Mouse (Mus musculus) heart, embryonic 16.5 days (tissue): ENCODE data around the gene BC029722. TPM values are rescaled to one million over a fixed set of nuclear protein-coding genes. Genes with fewer than 3 reads are reported as not detected.

Experiments
- ATAC-seq: fragments of 200-750 bp; cut with Nextera tagmentation; replicated peaks from 2 replicates; pipeline ENCODE4 v1.8.0; 2017; ENCODE audit warnings: moderate number of reproducible peaks; ENCODE audit not compliant: insufficient read depth, low FRiP score; ENCODE audit errors: extremely low read depth
- H3K27ac ChIP-seq: fragments of 300-500 bp; sonication (generic); 2 replicates; pipeline ENCODE4 v1.5.1; 2014; ENCODE audit warnings: mild to moderate bottlenecking, low read length, control low read depth, moderate library complexity
- H3K27me3 ChIP-seq: fragments of 300-500 bp; sonication (generic); 2 replicates; pipeline ENCODE4 v1.6.1; 2014; ENCODE audit warnings: low read length, mixed read lengths; ENCODE audit not compliant: control insufficient read depth, insufficient read depth
- H3K36me3 ChIP-seq: fragments of 300-500 bp; sonication (generic); 2 replicates; pipeline ENCODE4 v1.6.1; 2014; ENCODE audit not compliant: control insufficient read depth, insufficient read depth
- H3K4me1 ChIP-seq: fragments of 300-500 bp; sonication (generic); 2 replicates; pipeline ENCODE4 v1.6.1; 2014; ENCODE audit warnings: low read length, mixed read lengths; ENCODE audit not compliant: control insufficient read depth, insufficient read depth
- H3K4me2 ChIP-seq: fragments of 300-500 bp; sonication (generic); 2 replicates; pipeline ENCODE4 v1.6.1; 2014; ENCODE audit warnings: low read depth, mild to moderate bottlenecking, control low read depth, low read length
- H3K4me3 ChIP-seq: fragments of 300-500 bp; sonication (generic); 2 replicates; pipeline ENCODE4 v1.5.1; 2014; ENCODE audit warnings: mild to moderate bottlenecking, control low read depth, low read length
- H3K9ac ChIP-seq: fragments of 300-500 bp; sonication (generic); 2 replicates; pipeline ENCODE4 v1.6.1; 2014; ENCODE audit warnings: low read length, control low read depth
- H3K9me3 ChIP-seq: fragments of 300-500 bp; sonication (generic); replicated peaks from 2 replicates; pipeline ENCODE4 v1.6.1; 2016; ENCODE audit warnings: low read length; ENCODE audit not compliant: control insufficient read depth
- WGBS: fragments of 180-500 bp; shearing (Covaris S2); extraction: QIAGEN DNeasy Blood & Tissue Kit; methylation state at CpG from one replicate; pipeline ENCODE4 v1.1.7; 2014; 5-methylcytosine and 5-hydroxymethylcytosine counted together
- polyA plus RNA-seq: library from polyadenylated mRNA; unstranded; fragments of >200 nt; fragmentation: Nextera tagmentation; extraction: Ambion mirVana; gene quantifications from 2 replicates; pipeline ENCODE4 v1.2.1, GENCODE M21; 2015

BC029722 gene
- polyA plus RNA-seq, 1 experiment from 2014 or later = 17.4 TPM

GRCm38 (mm10) chr2:155825904-155826629 lies 6.8 kb upstream of the BC029722 start:
- Histone ChIP-seq H3K4me2 (peak overlapping the region; percentile 95), H3K9ac (peak overlapping the region; percentile 83), H3K9me3 (no peaks in the 10 kb centered on the region), H3K36me3 (peaks cover 25% of the 10 kb centered on the region), H3K4me1 (peaks cover 16% of the 10 kb centered on the region), H3K27ac (peak overlapping the region; percentile 87), H3K27me3 (no peaks in the 10 kb centered on the region), H3K4me3 (peak overlapping the region; percentile 98)
- ATAC-seq = peak; percentile 17
- WGBS = 1% methylated on average over 52 of the region's 52 CpGs

- peaks cover 23% of the 10 kb centered on the region for H3K4me1 ChIP-seq
- H3K4me2 ChIP-seq = no peak overlapping the region
- peaks cover 36% of the 10 kb centered on the region for H3K36me3 ChIP-seq
- H3K27me3 ChIP-seq = no peaks in the 10 kb centered on the region
- no peak overlapping the region for H3K4me3 ChIP-seq
- WGBS = 89% methylated on average over 8 of the region's 8 CpGs
- H3K9ac ChIP-seq = no peak overlapping the region
- no peaks in the 10 kb centered on the region for H3K9me3 ChIP-seq
- H3K27ac ChIP-seq = no peak overlapping the region
- ATAC-seq = no peak
Observed at GRCm38 (mm10) chr2:155823722-155824121, 4.5 kb upstream of the BC029722 start.

GRCm38 (mm10) chr2:155820779-155821178 lies 1.6 kb upstream of the BC029722 start:
- ATAC-seq = no peak
- no peak overlapping the region for H3K4me3 ChIP-seq
- no peak overlapping the region for H3K27ac ChIP-seq
- H3K36me3 ChIP-seq = peaks cover 36% of the 10 kb centered on the region
- H3K4me2 ChIP-seq = no peak overlapping the region
- H3K9ac ChIP-seq = no peak overlapping the region
- no peaks in the 10 kb centered on the region for H3K27me3 ChIP-seq
- WGBS = 87% methylated on average over 5 of the region's 5 CpGs
- peaks cover 18% of the 10 kb centered on the region for H3K4me1 ChIP-seq
- no peaks in the 10 kb centered on the region for H3K9me3 ChIP-seq

GRCm38 (mm10) chr2:155819449-155820251 lies 424 bp upstream of the BC029722 start:
- peaks cover 11% of the 10 kb centered on the region for H3K4me1 ChIP-seq
- H3K36me3 ChIP-seq = peaks cover 36% of the 10 kb centered on the region
- no peaks in the 10 kb centered on the region for H3K9me3 ChIP-seq
- peak overlapping the region; percentile 87 for H3K4me3 ChIP-seq
- 0 out of 2 replicates have a peak, but pooled peaks have one; percentile 1 for ATAC-seq
- peak overlapping the region; percentile 83 for H3K27ac ChIP-seq
- peak overlapping the region; percentile 94 for H3K9ac ChIP-seq
- WGBS = 61% methylated on average over 6 of the region's 6 CpGs
- H3K27me3 ChIP-seq = no peaks in the 10 kb centered on the region
- H3K4me2 ChIP-seq = peak overlapping the region; percentile 72

- peak overlapping the region; percentile 72 for H3K4me2 ChIP-seq
- peaks cover 11% of the 10 kb centered on the region for H3K4me1 ChIP-seq
- peak overlapping the region; percentile 87 for H3K4me3 ChIP-seq
- under 1% methylated on average over 37 of the region's 37 CpGs for WGBS
- peaks cover 35% of the 10 kb centered on the region for H3K36me3 ChIP-seq
- no peaks in the 10 kb centered on the region for H3K27me3 ChIP-seq
- ATAC-seq = peak; percentile 97
- peak overlapping the region; percentile 94 for H3K9ac ChIP-seq
- peak overlapping the region; percentile 83 for H3K27ac ChIP-seq
- no peaks in the 10 kb centered on the region for H3K9me3 ChIP-seq
Observed at GRCm38 (mm10) chr2:155818596-155819391, 432 bp downstream of the BC029722 start.

GRCm38 (mm10) chr2:155817301-155818245 lies 1.7 kb downstream of the BC029722 start:
- H3K4me2 ChIP-seq = peak overlapping the region; percentile 72
- H3K4me3 ChIP-seq = no peak overlapping the region
- 73% methylated on average over 10 of the region's 10 CpGs for WGBS

GRCm38 (mm10) chr2:155816179-155816578 lies 3.0 kb downstream of the BC029722 start:
- H3K27me3 ChIP-seq = no peaks in the 10 kb centered on the region
- H3K9ac ChIP-seq = no peak overlapping the region
- H3K9me3 ChIP-seq = no peaks in the 10 kb centered on the region
- ATAC-seq = no peak
- peaks cover 11% of the 10 kb centered on the region for H3K4me1 ChIP-seq
- H3K27ac ChIP-seq = no peak overlapping the region
- no peak overlapping the region for H3K4me2 ChIP-seq
- H3K4me3 ChIP-seq = no peak overlapping the region
- 94% methylated on average over 1 of the region's 1 CpGs for WGBS
- peaks cover 11% of the 10 kb centered on the region; the same call in 1 of the 2 replicates for H3K36me3 ChIP-seq

More at GRCm38 (mm10) chr2:155817301-155818245, 1.7 kb downstream of the BC029722 start:
- H3K9ac ChIP-seq = no peak overlapping the region
- H3K27me3 ChIP-seq = no peaks in the 10 kb centered on the region
- H3K9me3 ChIP-seq = no peaks in the 10 kb centered on the region
- no peak overlapping the region for H3K27ac ChIP-seq
- H3K4me1 ChIP-seq = peaks cover 11% of the 10 kb centered on the region
- H3K36me3 ChIP-seq = peaks cover 23% of the 10 kb centered on the region
- ATAC-seq = no peak

GRCm38 (mm10) chr2:155814829-155815228 lies 4.4 kb downstream of the BC029722 start:
- Histone ChIP-seq H3K9me3 (no peaks in the 10 kb centered on the region), H3K4me2 (no peak overlapping the region), H3K36me3 (no peaks in the 10 kb centered on the region; the same call in 1 of the 2 replicates)

More at GRCm38 (mm10) chr2:155814829-155815228, 4.4 kb downstream of the BC029722 start:
- Histone ChIP-seq H3K27ac (no peak overlapping the region), H3K27me3 (no peaks in the 10 kb centered on the region), H3K4me3 (no peak overlapping the region), H3K9ac (no peak overlapping the region), H3K4me1 (peaks cover 9% of the 10 kb centered on the region)
- ATAC-seq = no peak
- 30% methylated on average over 5 of the region's 5 CpGs for WGBS
